Mouse (Mus musculus): ENCODE results near the gene Nhlrc3. TPM values are rescaled to one million over a fixed set of nuclear protein-coding genes. Genes with fewer than 3 reads are reported as not detected.
A peak's percentile ranks its signal among the peaks of the same experiment; 100 is the strongest.

Gene Nhlrc3
- total RNA-seq, 2 experiments from 2014 or later, result 7.9 to 9.2 TPM

DNA sequence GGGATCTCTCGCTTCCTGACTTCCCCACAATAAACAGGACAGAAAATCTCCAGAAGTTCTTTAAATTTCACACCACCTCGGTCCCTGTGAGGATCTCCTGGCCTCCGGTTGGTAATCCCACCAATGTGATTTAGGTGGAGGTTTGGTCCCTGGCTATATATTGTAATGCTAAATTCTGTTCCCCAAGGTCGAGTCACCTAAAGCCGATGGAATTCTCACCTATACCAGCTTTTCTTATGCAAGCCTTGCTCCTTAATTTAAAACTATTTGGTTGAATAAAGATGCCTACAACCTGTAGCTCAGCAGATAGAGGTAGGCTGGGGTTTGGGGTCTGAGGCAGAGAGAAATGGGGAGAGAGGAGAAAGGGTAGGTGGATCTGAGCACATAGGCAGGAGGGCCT, 5.4 kb downstream of the Nhlrc3 start:
- ATAC-seq (replicated peaks; ENCODE audit: poor library complexity, severe bottlenecking), result no peak

DNA sequence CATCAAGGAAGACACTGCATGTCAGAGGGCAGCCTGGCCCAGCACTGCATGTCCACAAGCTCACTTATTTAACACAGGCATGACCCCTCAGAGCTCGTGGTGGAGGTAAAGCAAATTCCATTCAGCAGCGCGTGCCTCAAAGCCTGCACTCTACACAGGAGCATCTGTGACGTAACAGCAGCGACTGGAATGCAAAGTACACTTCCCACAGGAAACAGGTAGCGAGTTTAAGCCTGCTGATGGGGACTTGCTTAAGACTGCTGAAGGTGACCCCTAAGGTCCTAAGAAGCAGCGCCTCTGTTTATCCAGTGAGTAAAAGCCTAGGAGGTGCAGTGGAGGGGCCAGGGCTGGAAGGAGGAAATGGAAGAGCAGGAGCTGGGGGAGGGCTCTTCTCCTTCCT, 8.1 kb downstream of the Nhlrc3 start:
- ATAC-seq (replicated peaks; ENCODE audit: poor library complexity, severe bottlenecking), result no peak

DNA sequence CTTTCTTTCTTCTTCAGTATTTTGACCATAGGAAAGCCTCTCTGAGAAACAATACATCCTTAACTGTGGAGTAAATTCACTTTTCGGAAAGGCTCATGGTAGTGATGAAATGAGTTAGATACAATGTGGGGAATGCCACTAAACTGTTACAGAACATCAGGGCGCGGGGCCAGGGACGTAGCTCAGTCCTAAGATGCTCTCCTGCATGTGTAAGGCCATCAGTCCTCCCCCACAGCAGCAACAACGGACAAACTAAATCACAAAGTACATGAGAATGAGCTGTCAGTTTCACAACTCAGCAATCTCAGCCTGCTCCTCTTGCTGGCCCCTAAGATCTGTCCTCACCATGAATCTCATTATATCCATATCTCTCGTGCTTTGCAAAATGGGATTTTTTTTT, 8.6 kb downstream of the Nhlrc3 start:
- ATAC-seq (replicated peaks; ENCODE audit: poor library complexity, severe bottlenecking), result no peak

DNA sequence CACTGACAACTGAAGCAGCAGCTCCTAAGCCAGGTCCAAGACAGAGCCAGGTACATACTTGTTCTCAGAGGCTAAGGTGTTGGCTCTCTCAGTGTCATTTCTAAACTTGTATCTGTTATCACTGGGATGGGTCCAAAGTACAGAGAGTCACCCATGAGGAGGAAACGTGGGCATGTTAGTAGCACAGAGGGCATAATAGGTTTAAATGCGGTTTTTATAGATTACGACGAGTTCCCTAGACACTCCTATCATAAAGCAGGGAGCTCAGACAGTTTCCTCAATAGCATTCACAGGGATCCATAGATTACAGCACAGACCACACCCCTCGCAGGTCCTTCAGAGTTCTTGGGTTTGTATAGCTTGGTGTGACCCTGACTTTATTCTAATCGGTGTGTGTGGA, 9.1 kb downstream of the Nhlrc3 start:
- ATAC-seq (replicated peaks; ENCODE audit: poor library complexity, severe bottlenecking), result no peak

DNA sequence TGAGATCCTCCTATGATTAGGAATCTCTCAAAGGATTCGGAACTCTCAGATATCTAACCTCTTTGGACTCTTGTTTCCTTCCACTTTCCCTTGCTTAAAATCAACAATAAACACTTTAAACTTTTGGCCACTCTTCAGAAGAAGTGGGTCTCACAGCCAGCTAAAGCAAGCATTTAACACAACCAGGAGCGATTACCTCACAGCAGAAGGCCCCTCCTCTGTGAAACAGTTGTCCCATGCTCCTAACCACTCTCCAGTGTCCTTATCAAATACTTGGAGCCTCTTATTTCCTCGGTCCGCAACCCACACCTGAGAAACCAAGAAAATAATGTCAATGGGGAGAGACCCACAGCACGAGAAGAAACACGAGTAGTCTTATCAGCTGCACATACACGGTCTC, 9.8 kb downstream of the Nhlrc3 start:
- no peak for ATAC-seq (replicated peaks; ENCODE audit: poor library complexity, severe bottlenecking)

DNA sequence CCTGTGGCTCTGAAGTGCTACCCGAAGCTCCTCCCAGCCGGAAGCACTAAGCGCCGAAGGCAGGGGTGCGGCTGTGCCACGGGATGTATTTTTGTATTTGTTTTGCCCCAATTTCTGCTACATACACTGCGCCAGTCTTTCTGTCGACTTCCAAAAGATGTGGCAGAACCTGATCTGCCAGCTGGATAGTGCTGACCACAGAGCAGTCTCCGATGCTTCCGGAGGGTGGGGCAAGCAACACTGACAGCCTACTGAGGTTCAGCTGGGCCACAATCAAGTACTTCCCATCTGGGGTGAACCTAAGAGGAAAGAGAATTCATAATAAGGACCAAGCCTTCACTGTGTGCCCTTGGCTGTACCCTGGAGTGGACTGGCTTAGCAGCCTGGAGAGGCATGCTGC, 10.8 kb downstream of the Nhlrc3 start:
- no peak for ATAC-seq (replicated peaks; ENCODE audit: poor library complexity, severe bottlenecking)

DNA sequence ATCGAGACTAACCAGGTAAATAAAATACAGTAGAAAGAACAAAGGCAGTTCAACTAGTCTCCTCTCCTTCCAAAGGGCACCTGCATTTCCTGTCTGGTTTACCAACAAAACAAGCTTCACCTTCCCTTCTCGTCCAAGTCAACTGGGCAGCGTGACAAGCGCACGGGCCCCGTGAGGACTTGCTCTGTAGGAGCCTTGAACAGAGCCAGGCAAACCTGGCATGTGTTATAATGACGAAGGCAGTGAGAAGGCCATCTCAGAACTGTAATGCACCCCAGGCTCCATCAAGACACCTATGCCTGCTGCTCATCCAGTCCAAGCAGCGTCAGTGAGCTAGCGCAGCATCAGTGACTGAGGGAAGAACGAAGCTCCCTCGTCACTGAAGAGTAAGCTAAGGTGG, 12.5 kb downstream of the Nhlrc3 start:
- ATAC-seq (replicated peaks; ENCODE audit: poor library complexity, severe bottlenecking), result no peak

DNA sequence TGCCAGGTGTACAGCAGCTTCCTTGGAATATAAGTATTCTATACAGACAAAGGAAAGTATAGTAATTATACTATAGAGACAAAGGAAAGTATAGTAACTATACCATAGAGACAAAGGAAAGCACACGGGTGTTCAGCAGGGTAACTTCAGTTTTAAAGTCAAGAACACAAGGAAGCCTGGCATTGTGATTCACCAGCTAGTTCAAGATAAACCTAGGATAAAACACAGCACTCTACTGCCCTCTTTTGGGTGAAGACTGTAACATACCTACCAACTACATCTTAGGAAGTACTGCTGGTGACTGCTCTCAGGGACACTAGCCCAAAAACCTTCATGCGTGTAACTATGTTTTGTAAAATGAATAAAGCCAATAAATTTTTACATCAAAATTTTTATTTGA, 14.9 kb downstream of the Nhlrc3 start:
- ATAC-seq (replicated peaks; ENCODE audit: poor library complexity, severe bottlenecking), result peak; percentile 95

DNA sequence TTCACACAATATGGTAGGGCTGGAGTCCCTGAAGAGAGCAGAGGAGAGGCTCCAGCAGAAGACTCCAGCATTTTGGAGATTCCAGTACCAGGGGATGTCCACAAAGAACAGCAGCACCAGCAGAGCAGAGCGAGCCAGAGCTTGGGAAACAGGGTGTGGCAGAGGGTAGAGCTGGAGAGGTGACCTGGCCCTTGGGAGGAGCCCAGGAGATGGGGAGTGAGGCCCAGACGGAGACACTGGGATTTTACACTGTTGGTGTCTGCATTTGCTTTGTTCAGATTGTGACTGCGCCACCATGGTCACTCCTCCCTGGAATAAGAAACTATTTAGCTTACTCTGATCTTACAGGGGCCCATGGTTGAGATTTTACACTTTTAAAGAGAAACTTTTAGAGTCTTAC, 16.3 kb downstream of the Nhlrc3 start:
- ATAC-seq (replicated peaks; ENCODE audit: poor library complexity, severe bottlenecking), result no peak

DNA sequence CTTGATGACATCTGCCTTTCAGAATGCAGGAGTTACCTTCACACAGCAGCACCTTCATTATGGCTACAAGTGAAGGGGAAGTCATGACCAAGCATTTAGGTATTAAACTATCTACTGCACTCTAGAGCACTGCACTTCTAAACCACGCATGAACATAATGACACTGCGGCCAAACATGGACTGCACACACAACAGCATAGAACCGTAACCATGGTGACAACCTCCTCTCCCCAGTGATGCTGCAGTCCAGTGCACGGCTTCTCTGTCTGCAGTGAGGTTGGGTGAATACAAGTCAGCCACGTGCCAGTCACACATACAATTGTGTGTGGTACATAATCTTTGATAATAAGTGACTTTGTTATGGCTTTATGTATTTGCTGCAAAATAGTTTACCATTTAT, 17.6 kb downstream of the Nhlrc3 start:
- ATAC-seq (replicated peaks; ENCODE audit: poor library complexity, severe bottlenecking), result no peak

DNA sequence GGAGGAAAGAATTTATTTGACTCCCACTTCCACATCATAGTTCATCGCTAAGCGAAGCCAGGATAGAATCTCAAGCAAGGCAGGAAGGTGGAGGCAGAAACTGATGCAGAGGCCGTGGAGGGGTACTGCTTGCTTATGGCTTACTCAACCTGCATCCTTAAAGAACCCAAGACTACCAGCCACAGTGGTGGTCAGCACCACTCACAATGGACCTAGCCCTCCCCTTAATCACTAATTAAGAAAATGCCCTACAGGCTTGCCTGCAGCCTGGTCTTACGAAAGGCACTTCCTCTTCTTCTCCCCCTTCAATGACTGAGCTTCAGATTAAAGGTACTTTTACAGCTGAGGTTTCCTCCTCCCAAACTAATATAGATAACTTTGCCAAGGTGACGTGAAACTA, 26.6 kb downstream of the Nhlrc3 start:
- peak; percentile 63 for ATAC-seq (replicated peaks; ENCODE audit: poor library complexity, severe bottlenecking)

DNA sequence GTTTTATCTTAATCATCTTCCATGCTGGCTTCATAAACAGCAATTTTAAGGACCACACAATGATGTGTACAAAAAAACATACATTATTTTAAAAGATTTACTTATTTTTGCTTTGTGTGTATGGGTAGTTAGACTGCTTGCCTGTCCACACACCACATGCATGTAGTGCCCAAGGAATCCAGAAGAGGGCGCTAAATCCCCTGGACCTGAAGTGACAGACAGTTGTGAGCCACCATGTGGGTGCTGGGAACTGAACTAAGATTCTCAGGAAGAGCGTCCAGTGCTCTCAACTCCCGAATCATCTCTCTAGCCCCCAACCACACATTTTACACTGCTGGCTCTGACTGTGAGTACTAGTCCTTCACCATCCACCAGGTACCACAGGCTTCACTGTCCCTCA, 28.5 kb downstream of the Nhlrc3 start:
- no peak for ATAC-seq (replicated peaks; ENCODE audit: poor library complexity, severe bottlenecking)

DNA sequence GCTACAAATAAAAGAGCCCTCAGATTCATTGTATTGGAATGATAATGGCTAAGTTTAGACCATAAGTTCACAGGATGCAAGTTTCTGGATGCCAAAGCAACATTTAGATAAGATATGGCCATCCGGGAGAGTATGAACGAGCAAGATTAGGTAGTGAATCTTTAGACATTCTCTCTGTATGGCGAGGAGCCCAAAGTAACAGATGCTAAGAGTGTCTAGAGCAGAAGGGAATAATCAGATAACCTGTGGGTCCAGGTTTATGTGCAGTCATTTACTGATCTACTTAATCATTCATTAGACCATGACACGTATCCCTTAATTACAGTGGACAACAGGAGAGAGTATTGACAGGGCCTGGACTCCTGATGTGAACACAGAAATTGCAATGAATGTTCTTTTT, 39.6 kb downstream of the Nhlrc3 start:
- no peak for ATAC-seq (replicated peaks; ENCODE audit: poor library complexity, severe bottlenecking)

DNA sequence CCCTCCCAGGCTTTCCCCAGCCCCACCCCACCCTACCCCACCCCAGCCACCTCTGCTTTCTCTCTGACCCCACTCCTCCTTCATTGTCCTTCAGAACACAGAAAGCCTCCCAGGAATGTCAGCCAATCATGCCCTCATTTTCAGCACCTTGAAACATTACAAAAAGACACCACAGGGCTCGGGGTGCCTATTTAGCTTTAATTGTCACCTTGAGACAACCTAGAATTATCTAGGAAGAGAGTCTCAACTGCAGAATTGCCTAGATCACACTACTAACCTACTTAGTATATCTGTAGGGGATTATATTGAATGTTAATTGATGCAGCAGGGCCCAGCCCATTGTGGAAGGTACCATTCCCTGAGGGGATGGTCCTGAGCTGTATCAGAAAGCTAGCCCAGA, 40.4 kb downstream of the Nhlrc3 start:
- no peak for ATAC-seq (replicated peaks; ENCODE audit: poor library complexity, severe bottlenecking)

DNA sequence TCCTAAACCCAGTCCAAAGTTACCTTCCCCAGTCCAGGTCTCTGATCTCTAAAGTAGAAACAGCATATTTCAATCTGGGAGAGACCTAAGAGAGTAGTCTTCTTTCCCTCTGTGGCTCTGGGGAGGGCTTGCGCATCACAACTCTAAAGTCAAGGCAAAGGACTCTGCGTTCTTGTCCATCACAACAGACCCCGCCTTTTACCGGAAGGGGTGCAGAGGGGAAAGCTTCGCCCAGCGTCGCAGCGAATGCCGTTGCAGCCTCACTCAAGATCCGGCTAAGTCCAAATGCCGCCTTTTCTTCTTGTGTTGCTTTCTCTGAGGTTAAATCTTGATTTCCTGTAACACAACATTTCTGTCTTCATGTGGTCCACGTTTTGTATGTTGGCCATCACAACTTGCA, 41.5 kb downstream of the Nhlrc3 start:
- no peak for ATAC-seq (replicated peaks; ENCODE audit: poor library complexity, severe bottlenecking)

DNA sequence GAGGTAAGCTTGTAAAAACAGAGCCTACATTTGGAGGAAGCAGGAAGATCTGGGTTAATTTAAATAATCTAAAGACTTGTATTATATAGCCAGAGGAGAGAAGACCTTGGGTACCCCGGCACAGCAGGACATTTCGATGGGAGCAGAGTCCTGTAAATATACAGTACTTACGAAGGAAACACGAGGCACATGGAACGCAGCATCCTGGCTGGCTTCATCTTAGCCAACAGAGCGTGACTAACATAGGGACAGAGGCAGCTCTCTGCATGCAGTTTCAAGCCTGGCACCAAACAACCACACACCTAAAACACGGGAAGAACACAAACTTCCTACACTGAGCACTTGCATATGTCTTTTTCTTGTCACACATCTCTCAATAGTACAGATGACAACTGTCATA, 45.4 kb downstream of the Nhlrc3 start:
- no peak for ATAC-seq (replicated peaks; ENCODE audit: poor library complexity, severe bottlenecking)

DNA sequence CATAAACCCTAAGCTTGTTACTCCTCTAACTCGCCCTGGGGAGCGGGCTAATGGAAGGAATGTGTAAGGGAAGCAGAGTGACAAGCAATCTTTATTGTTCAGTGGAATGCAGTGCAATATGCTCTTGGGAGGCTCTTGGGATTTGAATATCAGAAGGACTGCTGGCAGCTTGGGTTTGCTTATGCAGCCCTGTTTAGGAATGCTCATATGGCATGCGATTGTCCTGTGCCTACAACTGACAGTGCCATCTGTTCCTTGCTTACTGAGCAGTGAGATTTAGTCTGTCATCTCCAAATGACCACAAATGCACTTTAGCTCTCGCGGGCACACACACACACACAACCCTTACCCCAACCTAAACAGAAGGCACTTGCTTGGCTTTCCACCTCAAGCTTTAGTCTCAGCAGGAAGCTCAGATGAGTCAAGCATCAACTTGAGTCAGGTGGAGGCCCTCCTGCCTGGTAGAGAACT, 47.1 kb downstream of the Nhlrc3 start:
- no peak for ATAC-seq (replicated peaks; ENCODE audit: poor library complexity, severe bottlenecking)

DNA sequence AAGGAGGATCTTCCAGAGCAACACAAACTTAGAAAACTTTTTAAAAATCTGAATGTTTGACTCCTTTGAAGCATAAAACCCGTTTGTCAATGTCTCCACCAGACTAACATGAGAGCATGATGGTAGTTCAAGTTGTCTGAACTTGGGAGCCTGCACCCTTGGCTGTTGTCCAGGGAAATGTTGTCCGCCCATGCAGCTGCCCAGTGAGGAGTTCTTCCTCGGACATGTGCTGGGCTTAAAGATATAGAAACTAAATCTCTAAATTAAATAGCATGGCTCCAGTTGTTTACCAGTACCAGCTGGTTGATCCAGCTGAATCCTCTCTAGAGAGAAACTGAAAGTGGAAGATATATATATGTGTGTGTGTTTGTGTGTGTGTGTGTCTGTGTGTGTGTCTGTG, 49.2 kb downstream of the Nhlrc3 start:
- no peak for ATAC-seq (replicated peaks; ENCODE audit: poor library complexity, severe bottlenecking)

DNA sequence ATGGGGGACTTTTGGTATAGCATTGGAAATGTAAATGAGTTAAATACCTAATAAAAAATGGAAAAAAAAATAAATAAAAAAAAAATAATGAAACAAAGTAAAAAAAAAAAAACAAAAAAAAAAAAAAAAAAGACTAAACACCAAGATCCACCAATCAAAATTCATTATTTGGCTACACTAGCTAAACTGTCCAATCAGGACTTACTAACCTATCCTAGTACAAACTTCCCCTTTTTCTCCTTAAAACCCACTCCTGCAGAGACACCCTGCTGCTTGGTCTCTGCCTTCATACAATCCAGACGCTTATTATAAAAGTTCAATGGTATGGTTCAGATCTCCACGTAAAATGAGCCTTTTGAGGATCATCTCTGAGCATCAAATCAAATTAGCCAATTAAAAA, 49.7 kb downstream of the Nhlrc3 start:
- ATAC-seq (replicated peaks; ENCODE audit: poor library complexity, severe bottlenecking), result no peak

DNA sequence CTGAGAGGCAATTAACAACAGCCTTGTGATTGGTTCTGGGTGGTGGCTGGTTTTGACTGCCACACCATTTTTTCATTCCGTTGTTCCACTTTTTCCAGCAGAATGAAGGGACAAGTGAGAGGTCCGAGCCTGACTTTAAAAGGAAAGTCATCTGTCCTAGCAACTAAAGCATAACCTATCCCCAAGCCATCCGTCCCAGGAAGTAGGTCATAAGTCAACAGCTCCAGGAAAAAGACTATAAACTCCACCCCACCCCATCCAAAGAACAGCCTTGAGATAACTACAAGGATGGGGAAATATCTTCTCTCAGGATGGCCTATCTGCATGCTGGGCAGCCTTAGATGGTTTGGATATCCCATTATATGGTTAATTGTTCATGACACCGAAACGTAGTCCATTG, 50.9 kb downstream of the Nhlrc3 start:
- no peak for ATAC-seq (replicated peaks; ENCODE audit: poor library complexity, severe bottlenecking)

DNA sequence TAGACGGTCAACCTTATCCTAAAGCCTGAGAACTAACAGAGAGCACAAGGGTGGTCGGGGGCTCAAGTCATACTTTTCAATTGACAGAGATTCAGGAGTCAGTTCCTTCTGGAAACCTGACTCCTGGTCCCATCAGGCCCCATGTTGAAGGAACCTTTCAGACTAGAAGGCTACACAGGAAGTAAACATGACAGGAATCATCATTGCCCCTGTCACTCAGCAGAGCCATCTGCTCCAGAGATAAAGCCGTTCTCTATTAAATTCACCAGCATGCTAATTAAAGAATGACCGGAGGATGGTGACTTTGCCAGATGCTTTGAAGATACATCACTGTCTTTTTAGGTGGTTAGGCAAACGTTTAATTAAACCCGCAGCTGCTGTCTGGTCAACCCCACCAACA, 53.1 kb downstream of the Nhlrc3 start:
- ATAC-seq (replicated peaks; ENCODE audit: poor library complexity, severe bottlenecking), result no peak

DNA sequence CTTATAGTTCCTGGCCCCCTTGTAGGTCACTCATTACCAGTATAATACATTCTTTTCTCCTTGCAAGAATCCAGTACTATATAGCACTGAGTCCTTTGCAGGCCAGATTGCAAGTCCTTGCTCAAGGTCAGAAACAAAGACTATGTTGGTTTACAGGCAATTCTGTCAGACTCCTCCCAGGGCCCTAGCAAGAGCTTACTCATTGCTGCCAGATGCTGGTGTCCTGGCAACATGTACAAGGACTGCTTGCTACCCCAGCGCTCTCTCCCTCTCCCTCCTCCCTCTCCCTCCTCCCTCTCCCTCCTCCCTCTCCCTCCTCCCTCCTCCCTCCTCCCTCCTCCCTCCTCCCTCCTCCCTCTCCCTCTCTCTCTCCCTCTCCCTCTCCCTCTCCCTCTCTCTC, 56.0 kb downstream of the Nhlrc3 start:
- no peak for ATAC-seq (replicated peaks; ENCODE audit: poor library complexity, severe bottlenecking)

Data from granulocyte monocyte progenitor cell, adult 5-6 weeks (primary cell).